Mouse (Mus musculus) thymus, postnatal 36 days (tissue): ENCODE measurements around the gene Utf1.

ENCODE experiments used
- DNase-seq, 2 experiments: peaks; one replicate each; pipeline ENCODE4 v3.0.0; 2022; ENCODE audit warnings: mixed read lengths in 2 of 2

Utf1 gene

DNA sequence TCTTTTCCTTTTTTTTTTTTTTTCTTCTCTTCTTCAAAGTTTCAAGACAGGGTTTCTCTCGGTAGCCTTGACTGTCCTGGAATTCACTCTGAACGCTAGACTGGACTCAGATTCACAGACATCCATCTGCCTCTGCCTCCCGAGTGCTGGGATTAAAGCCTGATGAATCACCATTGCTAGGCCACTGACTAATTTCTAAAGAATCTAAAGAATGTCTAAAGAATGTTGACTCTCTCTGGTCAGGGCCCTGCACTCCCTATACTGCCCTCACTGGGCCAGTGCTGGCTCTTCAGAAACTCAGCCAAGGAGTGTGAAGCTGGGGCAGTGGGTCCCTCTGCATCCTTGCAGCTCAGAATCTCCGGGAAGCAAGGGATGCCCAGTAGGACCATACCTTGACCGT lies 31.9 kb downstream of the Utf1 start:
- no peak for DNase-seq

DNA sequence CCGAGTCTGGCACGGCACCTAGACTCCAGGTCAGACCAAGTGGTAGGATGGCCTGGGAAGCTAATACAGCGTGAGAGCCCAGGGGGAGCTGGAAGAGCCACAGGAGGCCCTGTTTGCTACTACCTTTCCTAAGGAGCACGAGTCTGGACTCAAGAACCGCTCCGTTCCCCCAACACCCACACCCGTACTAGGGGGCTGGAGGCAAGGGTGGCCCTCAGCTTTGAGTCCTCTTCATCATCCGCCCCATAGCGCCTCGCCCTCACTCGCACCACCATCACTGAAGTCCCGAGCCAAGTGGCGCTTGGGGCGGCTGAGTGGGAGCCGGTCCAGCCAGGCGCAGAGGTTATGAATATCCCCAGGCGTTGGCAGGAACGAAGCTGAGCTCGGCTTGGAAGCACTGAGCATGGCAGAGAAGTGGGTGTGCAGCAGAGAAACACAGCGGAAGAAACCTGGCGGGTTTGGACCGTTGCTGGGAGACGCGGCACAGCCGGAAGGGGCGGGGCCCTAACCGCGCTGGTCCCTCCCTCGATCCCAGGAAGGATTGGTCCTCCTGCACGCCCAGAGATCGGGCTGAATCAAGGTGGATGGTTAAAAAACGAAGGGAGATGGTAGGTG lies 34.8 kb downstream of the Utf1 start, which contains the start of gene 6430531B16Rik:
TSS of gene 6430531B16Rik (minus strand) at position 478 of the 615 bp plus-strand sequence.
- DNase-seq: peak; percentile 76 to 79

DNA sequence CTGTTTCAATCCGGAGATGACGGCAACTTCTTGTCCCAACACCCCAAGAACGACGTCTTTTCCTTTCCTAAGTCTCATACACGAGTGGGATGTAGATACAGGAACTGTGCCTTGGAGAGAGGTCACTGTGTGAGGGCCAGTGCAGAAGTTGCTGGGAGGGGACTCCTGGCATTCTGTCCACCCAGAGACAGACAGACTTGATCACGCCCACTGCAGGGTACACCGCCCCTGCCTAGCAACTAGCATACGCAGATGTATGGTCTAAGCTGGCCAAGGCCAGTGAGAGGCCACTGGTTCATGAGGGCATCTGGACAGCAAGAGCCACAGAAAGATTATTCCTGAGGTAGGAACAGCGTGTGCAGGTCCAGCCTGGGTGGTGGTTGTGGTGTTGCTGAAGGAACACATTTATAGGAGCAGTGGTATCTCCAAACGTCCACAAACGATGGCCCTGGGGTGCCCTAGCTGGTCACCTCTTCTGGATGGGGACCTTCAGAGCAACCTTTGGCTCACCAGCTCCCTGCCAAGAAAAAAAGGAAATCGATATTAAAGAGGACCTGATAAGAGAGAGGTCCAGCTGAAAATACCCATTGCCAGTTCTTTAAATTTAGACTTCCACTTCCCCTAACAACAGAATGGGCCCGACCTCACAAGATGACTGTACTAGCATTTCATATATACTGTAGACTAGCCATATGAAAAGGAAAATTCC lies 35.6 kb downstream of the Utf1 start:
- DNase-seq: no peak

- DNase-seq: no peak
Observed at GRCm38 (mm10) chr7:139980778-139981177, 37.2 kb downstream of the Utf1 start.

DNA sequence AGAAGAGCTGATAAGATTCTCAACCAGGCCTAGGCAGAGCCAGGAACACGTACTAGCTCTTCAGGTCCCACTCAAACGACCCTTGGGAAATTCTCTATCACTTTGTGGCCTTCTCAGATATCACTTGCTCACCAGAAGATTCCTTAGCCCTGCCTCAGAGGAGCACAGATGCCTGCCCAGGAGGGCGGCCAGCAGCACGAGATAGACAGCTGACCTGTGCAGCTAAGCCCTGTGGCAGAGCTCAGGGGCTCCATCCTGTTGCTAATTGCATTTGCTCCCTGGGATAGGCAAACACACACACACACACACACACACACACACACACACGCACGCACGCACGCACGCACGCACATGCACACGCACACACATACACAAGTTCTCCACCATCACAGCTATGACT lies 38.5 kb downstream of the Utf1 start:
- DNase-seq: no peak

DNA sequence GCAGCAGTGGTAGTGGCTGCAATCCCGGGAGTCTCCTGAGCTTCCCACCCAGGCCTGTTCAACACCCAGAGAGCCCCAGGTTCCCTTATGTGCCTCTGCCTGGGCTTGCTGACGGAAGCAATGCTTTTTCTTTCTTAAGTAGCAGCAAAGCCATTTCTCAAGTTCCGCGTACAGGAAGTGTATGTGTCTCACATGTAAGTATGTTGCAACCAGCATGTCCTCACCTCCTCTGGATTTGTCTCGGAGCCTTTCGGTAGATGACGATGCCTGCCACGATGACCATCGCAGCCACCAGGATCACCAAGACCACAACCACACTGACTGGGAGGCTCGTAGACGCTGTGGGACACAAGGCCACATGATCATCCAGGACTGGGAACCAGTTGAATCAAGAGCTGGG lies 40.9 kb downstream of the Utf1 start:
- DNase-seq: no peak

- no peak for DNase-seq
Observed at GRCm38 (mm10) chr7:139988272-139988671, 44.7 kb downstream of the Utf1 start.

GRCm38 (mm10) chr7:139990864-139991394 lies 47.3 kb downstream of the Utf1 start:
- no peak for DNase-seq

GRCm38 (mm10) chr7:139992406-139992805 lies 48.8 kb downstream of the Utf1 start, which contains the start of gene Adam8:
Gene Adam8 (minus strand): TSS chr7:139992562.
- DNase-seq: no peak

- DNase-seq: no peak
Observed at GRCm38 (mm10) chr7:139993532-139993931, 49.9 kb downstream of the Utf1 start.

GRCm38 (mm10) chr7:139994202-139994601 lies 50.6 kb downstream of the Utf1 start:
- DNase-seq: no peak

DNA sequence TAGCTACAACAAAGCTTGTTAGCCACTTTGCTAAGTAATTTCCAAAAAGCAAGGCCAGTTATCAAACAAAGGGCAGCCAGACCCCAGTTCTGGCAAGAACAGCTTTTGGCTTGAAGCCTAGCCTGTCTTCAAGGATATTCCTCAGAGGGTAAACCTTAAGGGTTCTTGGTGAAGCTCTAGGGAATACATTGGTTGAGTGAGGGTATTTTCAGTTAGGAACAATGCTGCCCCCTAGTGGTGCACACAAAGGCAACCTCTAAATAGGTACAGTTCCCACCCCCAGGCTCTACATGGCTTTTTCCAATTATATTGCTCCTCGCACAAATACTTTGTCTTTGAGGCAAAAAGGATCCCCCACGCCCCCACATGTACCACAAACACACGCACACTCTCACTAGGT lies 51.1 kb downstream of the Utf1 start:
- peak in 1 of 2 experiments; percentile 33 for DNase-seq
